Mouse (Mus musculus): ENCODE data around the gene Elovl3. TPM values are rescaled to one million over a fixed set of nuclear protein-coding genes. Genes with fewer than 3 reads are reported as not detected.

Gene Elovl3
- polyA plus RNA-seq, 1 experiment from 2014 or later = not detected

GRCm38 (mm10) chr19:46103437-46104186 is 28.1 kb upstream of the Elovl3 start:
- 90% methylated on average over 6 of the region's 6 CpGs for WGBS
- Histone ChIP-seq H3K27ac (ENCODE audit: low read depth, low read length) (no peak overlapping the region), H3K4me2 (no peak overlapping the region), H3K27me3 (ENCODE audit: control insufficient read depth, insufficient read depth, low read length) (no peaks in the 10 kb centered on the region), H3K36me3 (ENCODE audit: control insufficient read depth, insufficient read depth, low read length) (no peaks in the 10 kb centered on the region), H3K9ac (ENCODE audit: low read length) (no peak overlapping the region), H3K4me1 (ENCODE audit: control insufficient read depth, insufficient read depth, low read length) (no peaks in the 10 kb centered on the region), H3K9me3 (ENCODE audit: control insufficient read depth, low read length) (no peaks in the 10 kb centered on the region), H3K4me3 (ENCODE audit: low read depth, low read length) (no peak overlapping the region)
- ATAC-seq (ENCODE audit: low FRiP score) (no peak), DNase-seq (ENCODE audit: low spot score, missing footprints) (no peak)

- 83% methylated on average over 2 of the region's 2 CpGs for WGBS
- DNase-seq (ENCODE audit: low spot score, missing footprints) = no peak
These were observed 27.5 kb upstream of the Elovl3 start for GRCm38 (mm10) chr19:46104187-46104557.

GRCm38 (mm10) chr19:46110214-46110613 is 21.5 kb upstream of the Elovl3 start:
- Histone ChIP-seq H3K27me3 (ENCODE audit: control insufficient read depth, insufficient read depth, low read length) (no peaks in the 10 kb centered on the region), H3K4me2 (no peak overlapping the region), H3K9me3 (ENCODE audit: control insufficient read depth, low read length) (no peaks in the 10 kb centered on the region), H3K27ac (ENCODE audit: low read depth, low read length) (no peak overlapping the region), H3K4me1 (ENCODE audit: control insufficient read depth, insufficient read depth, low read length) (no peaks in the 10 kb centered on the region), H3K4me3 (ENCODE audit: low read depth, low read length) (no peak overlapping the region), H3K36me3 (ENCODE audit: control insufficient read depth, insufficient read depth, low read length) (no peaks in the 10 kb centered on the region), H3K9ac (ENCODE audit: low read length) (no peak overlapping the region)
- DNase-seq (ENCODE audit: low spot score, missing footprints) (no peak), ATAC-seq (ENCODE audit: low FRiP score) (no peak)
- WGBS = 69% methylated on average over 2 of the region's 2 CpGs

More at GRCm38 (mm10) chr19:46104187-46104557, 27.5 kb upstream of the Elovl3 start:
- Histone ChIP-seq H3K27me3 (ENCODE audit: control insufficient read depth, insufficient read depth, low read length) (no peaks in the 10 kb centered on the region), H3K27ac (ENCODE audit: low read depth, low read length) (no peak overlapping the region), H3K9me3 (ENCODE audit: control insufficient read depth, low read length) (no peaks in the 10 kb centered on the region), H3K4me1 (ENCODE audit: control insufficient read depth, insufficient read depth, low read length) (no peaks in the 10 kb centered on the region), H3K4me2 (no peak overlapping the region), H3K4me3 (ENCODE audit: low read depth, low read length) (no peak overlapping the region), H3K9ac (ENCODE audit: low read length) (no peak overlapping the region), H3K36me3 (ENCODE audit: control insufficient read depth, insufficient read depth, low read length) (no peaks in the 10 kb centered on the region)
- ATAC-seq (ENCODE audit: low FRiP score) = no peak

- Histone ChIP-seq H3K4me1 (ENCODE audit: control insufficient read depth, insufficient read depth, low read length) (no peaks in the 10 kb centered on the region), H3K27ac (ENCODE audit: low read depth, low read length) (no peak overlapping the region), H3K36me3 (ENCODE audit: control insufficient read depth, insufficient read depth, low read length) (no peaks in the 10 kb centered on the region), H3K4me3 (ENCODE audit: low read depth, low read length) (no peak overlapping the region), H3K9me3 (ENCODE audit: control insufficient read depth, low read length) (no peaks in the 10 kb centered on the region), H3K9ac (ENCODE audit: low read length) (no peak overlapping the region), H3K4me2 (no peak overlapping the region), H3K27me3 (ENCODE audit: control insufficient read depth, insufficient read depth, low read length) (no peaks in the 10 kb centered on the region)
- DNase-seq (ENCODE audit: low spot score, missing footprints) (no peak), ATAC-seq (ENCODE audit: low FRiP score) (no peak)
- WGBS = 91% methylated on average over 5 of the region's 5 CpGs
These were observed 20.9 kb upstream of the Elovl3 start for GRCm38 (mm10) chr19:46110781-46111180.

GRCm38 (mm10) chr19:46114617-46115016 is 17.1 kb upstream of the Elovl3 start:
- H3K27me3 ChIP-seq (ENCODE audit: control insufficient read depth, insufficient read depth, low read length) = no peaks in the 10 kb centered on the region
- no peak overlapping the region for H3K4me2 ChIP-seq
- H3K9me3 ChIP-seq (ENCODE audit: control insufficient read depth, low read length) = no peaks in the 10 kb centered on the region
- DNase-seq (ENCODE audit: low spot score, missing footprints) (no peak), ATAC-seq (ENCODE audit: low FRiP score) (no peak)
- no peaks in the 10 kb centered on the region for H3K4me1 ChIP-seq (ENCODE audit: control insufficient read depth, insufficient read depth, low read length)
- H3K27ac ChIP-seq (ENCODE audit: low read depth, low read length) = no peak overlapping the region
- no peaks in the 10 kb centered on the region for H3K36me3 ChIP-seq (ENCODE audit: control insufficient read depth, insufficient read depth, low read length)
- H3K9ac ChIP-seq (ENCODE audit: low read length) = no peak overlapping the region
- no peak overlapping the region for H3K4me3 ChIP-seq (ENCODE audit: low read depth, low read length)
- 65% methylated on average over 4 of the region's 4 CpGs for WGBS

- DNase-seq (ENCODE audit: low spot score, missing footprints) (peak; percentile 26), ATAC-seq (ENCODE audit: low FRiP score) (no peak)
- no peaks in the 10 kb centered on the region for H3K27me3 ChIP-seq (ENCODE audit: control insufficient read depth, insufficient read depth, low read length)
- no peaks in the 10 kb centered on the region for H3K9me3 ChIP-seq (ENCODE audit: control insufficient read depth, low read length)
- H3K4me1 ChIP-seq (ENCODE audit: control insufficient read depth, insufficient read depth, low read length) = no peaks in the 10 kb centered on the region
- H3K9ac ChIP-seq (ENCODE audit: low read length) = no peak overlapping the region
- 95% methylated on average over 3 of the region's 3 CpGs for WGBS
- H3K36me3 ChIP-seq (ENCODE audit: control insufficient read depth, insufficient read depth, low read length) = no peaks in the 10 kb centered on the region
- H3K4me2 ChIP-seq = no peak overlapping the region
- no peak overlapping the region for H3K27ac ChIP-seq (ENCODE audit: low read depth, low read length)
- H3K4me3 ChIP-seq (ENCODE audit: low read depth, low read length) = no peak overlapping the region
These were observed 12.2 kb upstream of the Elovl3 start for GRCm38 (mm10) chr19:46119458-46119857.

GRCm38 (mm10) chr19:46120872-46121271 is 10.8 kb upstream of the Elovl3 start:
- Histone ChIP-seq H3K27ac (ENCODE audit: low read depth, low read length) (no peak overlapping the region), H3K9me3 (ENCODE audit: control insufficient read depth, low read length) (no peaks in the 10 kb centered on the region), H3K9ac (ENCODE audit: low read length) (no peak overlapping the region), H3K4me1 (ENCODE audit: control insufficient read depth, insufficient read depth, low read length) (no peaks in the 10 kb centered on the region), H3K36me3 (ENCODE audit: control insufficient read depth, insufficient read depth, low read length) (no peaks in the 10 kb centered on the region), H3K27me3 (ENCODE audit: control insufficient read depth, insufficient read depth, low read length) (no peaks in the 10 kb centered on the region), H3K4me2 (no peak overlapping the region), H3K4me3 (ENCODE audit: low read depth, low read length) (no peak overlapping the region)
- ATAC-seq (ENCODE audit: low FRiP score) (no peak), DNase-seq (ENCODE audit: low spot score, missing footprints) (peak; percentile 51)
- 82% methylated on average over 6 of the region's 6 CpGs for WGBS

GRCm38 (mm10) chr19:46123876-46124275 is 7.8 kb upstream of the Elovl3 start:
- DNase-seq (ENCODE audit: low spot score, missing footprints) (peak; percentile 64), ATAC-seq (ENCODE audit: low FRiP score) (no peak)
- no peak overlapping the region for H3K4me3 ChIP-seq (ENCODE audit: low read depth, low read length)
- H3K9me3 ChIP-seq (ENCODE audit: control insufficient read depth, low read length) = no peaks in the 10 kb centered on the region
- no peaks in the 10 kb centered on the region for H3K36me3 ChIP-seq (ENCODE audit: control insufficient read depth, insufficient read depth, low read length)
- no peaks in the 10 kb centered on the region for H3K4me1 ChIP-seq (ENCODE audit: control insufficient read depth, insufficient read depth, low read length)
- H3K27ac ChIP-seq (ENCODE audit: low read depth, low read length) = no peak overlapping the region
- 84% methylated on average over 3 of the region's 3 CpGs for WGBS
- no peaks in the 10 kb centered on the region for H3K27me3 ChIP-seq (ENCODE audit: control insufficient read depth, insufficient read depth, low read length)
- H3K4me2 ChIP-seq = no peak overlapping the region
- H3K9ac ChIP-seq (ENCODE audit: low read length) = no peak overlapping the region

- no peak overlapping the region for H3K4me3 ChIP-seq (ENCODE audit: low read depth, low read length)
- H3K9ac ChIP-seq (ENCODE audit: low read length) = no peak overlapping the region
- DNase-seq (ENCODE audit: low spot score, missing footprints) (peak; percentile 8), ATAC-seq (ENCODE audit: low FRiP score) (no peak)
- H3K4me1 ChIP-seq (ENCODE audit: control insufficient read depth, insufficient read depth, low read length) = no peaks in the 10 kb centered on the region
- H3K4me2 ChIP-seq = no peak overlapping the region
- H3K36me3 ChIP-seq (ENCODE audit: control insufficient read depth, insufficient read depth, low read length) = no peaks in the 10 kb centered on the region
- no peaks in the 10 kb centered on the region for H3K9me3 ChIP-seq (ENCODE audit: control insufficient read depth, low read length)
- H3K27ac ChIP-seq (ENCODE audit: low read depth, low read length) = no peak overlapping the region
- H3K27me3 ChIP-seq (ENCODE audit: control insufficient read depth, insufficient read depth, low read length) = no peaks in the 10 kb centered on the region
These were observed 7.0 kb upstream of the Elovl3 start for GRCm38 (mm10) chr19:46124651-46125050.
